Mouse (Mus musculus) kidney, adult 8-10 months (tissue): Measurements from ENCODE around the gene Gtf2e1.

Experiments used
- DNase-seq, 2 experiments: peaks; one replicate each; pipeline ENCODE4 v3.0.0; 2022

Gtf2e1 gene

DNA sequence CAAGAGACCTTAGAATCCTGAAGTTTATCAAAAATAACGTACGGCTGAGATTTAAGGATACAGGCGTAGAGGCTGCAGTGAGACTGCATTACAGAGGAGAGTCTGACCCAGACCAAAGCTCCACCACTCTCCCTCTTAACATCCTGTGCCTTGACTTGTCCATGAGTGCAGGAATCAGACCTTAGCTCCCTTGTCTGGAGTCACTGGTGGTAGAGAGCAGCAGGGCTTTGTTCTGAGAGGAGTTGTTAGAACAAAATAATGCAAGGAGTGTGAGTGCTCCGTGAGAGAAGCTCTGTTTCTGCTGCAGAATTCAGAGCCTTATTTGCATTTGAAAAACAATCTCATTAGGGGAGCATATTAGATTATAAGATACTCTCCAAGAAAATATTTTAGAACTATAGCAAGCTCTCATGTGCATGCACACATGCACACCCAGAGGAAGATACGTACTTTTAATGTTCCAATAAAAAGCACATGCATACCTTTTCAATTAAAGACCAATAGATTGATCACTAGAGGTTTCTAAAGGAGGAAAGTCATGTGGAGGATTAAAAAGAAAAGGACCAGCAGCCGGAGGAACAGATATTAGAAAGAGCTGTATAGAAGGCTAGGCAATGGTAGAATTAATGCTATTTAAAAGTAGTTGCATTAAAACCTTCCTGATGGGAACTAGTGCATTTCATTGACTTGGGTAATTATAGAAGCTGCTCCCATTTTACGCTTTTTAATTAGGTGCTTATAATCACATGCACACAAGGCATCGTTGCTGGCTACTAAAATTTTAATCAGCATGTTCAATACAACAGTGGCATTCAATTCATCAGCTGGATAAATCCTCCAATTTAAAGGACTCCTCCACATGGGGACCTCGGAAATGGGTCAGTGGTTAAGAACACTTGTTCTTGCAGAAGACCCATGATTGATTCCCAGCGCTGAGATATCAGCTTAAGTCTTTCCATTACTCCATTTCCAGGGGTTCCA, 61.0 kb downstream of the Gtf2e1 start:
- DNase-seq: no peak

DNA sequence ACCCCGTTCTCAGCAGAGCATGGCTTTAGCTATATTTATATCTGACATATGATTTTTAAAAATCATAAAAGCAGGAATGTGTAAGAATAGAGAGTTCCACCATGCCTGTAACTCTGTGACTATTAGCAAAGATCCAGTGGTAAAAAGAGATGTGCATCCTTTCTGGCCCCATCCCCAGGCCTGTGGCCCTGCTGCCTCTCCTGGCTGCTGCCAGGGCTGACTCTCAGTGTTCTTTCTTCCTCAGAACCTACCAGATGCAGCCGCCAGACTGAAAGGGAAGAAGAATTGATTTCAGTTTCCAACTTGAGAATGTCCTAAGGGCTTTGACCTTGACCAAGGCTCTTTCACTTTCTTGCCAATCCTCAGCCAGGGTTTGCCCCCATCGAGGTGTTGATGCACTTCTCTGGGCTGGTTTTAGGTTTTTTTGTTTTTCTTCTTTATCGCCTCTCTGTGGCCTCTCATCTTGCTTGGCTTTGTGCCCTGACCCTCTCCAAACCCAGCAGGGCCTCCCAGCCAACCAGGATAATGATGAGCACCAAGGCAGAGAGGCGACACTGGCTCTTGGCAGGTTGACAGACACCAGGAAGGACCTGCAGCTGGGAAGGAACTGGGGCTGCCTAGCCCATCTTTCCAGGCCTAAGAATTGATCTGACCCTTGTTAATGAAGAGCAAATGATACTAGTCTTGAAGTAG, 66.8 kb downstream of the Gtf2e1 start:
- no peak for DNase-seq

DNA sequence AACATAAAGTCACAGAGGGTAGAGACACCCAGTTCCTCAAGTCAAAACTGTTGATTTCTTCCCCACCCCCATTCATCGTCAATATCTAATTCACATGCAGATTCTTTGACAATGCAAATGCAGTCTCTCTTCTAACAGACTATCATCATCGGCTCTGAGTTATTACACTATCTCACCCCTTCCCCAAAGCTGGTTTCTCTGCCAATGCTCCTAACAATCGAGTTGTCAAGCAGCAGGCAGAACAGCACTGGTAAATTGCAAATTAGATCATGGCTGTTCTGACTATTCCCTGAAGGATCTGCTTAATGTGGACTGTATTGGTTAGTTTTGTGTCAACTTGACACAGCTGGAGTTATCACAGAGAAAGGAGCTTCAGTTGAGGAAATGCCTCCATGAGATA, 70.0 kb downstream of the Gtf2e1 start:
- DNase-seq: no peak

DNA sequence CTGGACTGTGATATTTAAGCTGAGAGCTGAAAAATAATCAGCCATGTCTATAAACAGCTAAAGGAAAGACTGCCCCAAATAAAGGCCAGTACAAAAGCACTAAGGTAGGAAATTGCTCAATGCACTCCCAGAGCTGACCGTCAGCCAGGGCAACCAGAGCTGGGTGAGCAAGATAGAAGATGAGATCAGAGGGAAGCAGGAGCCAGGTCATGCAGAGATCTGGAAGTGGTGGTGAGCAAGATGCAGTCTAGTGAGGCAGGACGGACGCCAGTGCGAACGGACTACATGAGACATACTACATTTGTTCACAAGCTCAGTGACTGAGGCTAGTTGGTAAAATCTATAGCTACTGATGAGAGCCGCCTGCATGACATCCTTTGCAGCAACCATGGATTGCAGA, 75.6 kb downstream of the Gtf2e1 start:
- no peak for DNase-seq

DNA sequence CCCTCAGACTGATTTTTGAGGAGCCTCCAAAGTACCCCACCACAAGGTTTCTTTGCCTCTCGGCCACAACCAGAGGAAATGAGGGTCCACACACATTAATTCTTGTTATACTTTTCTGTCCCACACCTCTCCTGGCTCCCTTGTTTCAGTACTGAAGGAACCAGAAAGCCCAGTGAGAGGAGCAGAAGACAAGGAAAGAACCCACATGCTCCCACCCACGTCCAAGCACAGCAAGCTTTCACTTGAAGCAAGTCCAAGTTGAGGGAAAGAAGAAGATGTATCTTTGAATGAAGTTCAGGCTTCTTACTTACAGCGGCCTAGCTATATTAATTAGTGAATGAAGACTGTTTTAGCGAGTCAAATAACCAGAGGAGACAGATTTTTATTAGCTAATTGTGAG, 76.7 kb downstream of the Gtf2e1 start:
- DNase-seq: no peak

DNA sequence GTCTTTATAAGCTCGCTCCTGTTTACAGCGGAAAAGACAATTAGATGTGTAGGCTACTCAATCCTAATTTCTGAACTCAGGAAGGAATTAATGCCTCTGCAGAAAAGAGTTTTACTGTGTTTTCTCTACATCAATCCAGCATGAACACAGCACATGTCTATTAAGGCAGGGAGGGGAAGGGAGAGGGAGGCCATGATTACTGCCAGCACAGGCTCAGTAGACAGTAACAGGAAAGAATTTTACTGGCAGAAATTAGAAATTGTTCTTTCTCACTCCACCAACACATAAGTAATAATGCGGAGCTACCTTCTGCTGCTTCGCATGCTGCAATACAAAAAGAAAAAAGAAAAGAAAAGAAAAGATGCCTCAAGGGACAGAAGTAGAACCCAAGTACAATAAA, 78.0 kb downstream of the Gtf2e1 start:
- DNase-seq: no peak
